Mouse (Mus musculus) kidney, embryonic 16.5 days (tissue): ENCODE data around the gene Cd9. TPM values are rescaled to one million over a fixed set of nuclear protein-coding genes. Genes with fewer than 3 reads are reported as not detected.
"Not testable (repeated sequence)": the region's sequence is repeated elsewhere in the genome, so short reads cannot be mapped to it uniquely, and the experiment has no call there.

Source experiments
- ATAC-seq: fragments of 200-750 bp; cut with Nextera tagmentation; 2 replicates; pipeline ENCODE4 v1.8.0; 2017; ENCODE audit warnings: moderate TSS enrichment; ENCODE audit not compliant: low FRiP score, low TSS enrichment
- H3K27ac ChIP-seq: fragments of 300-500 bp; sonication (generic); 2 replicates; pipeline ENCODE4 v1.5.1; 2014; ENCODE audit warnings: low read length
- H3K27me3 ChIP-seq: fragments of 300-500 bp; sonication (generic); 2 replicates; pipeline ENCODE4 v1.6.1; 2014; ENCODE audit warnings: low read length, control low read depth, mixed read lengths; ENCODE audit not compliant: insufficient read depth
- H3K36me3 ChIP-seq: fragments of 300-500 bp; sonication (generic); 2 replicates; pipeline ENCODE4 v1.6.1; 2014; ENCODE audit warnings: low read length, control low read depth, mixed read lengths; ENCODE audit not compliant: insufficient read depth
- H3K4me1 ChIP-seq: fragments of 300-500 bp; sonication (generic); 2 replicates; pipeline ENCODE4 v1.6.1; 2014; ENCODE audit warnings: low read length, control low read depth, mixed read lengths; ENCODE audit not compliant: insufficient read depth
- H3K4me2 ChIP-seq: fragments of 300-500 bp; sonication (generic); replicated peaks from 2 replicates; pipeline ENCODE4 v1.6.1; 2014; ENCODE audit warnings: low read depth, low read length
- H3K4me3 ChIP-seq: fragments of 300-500 bp; sonication (generic); 2 replicates; pipeline ENCODE4 v1.5.1; 2014; ENCODE audit warnings: mild to moderate bottlenecking, low read length
- H3K9ac ChIP-seq: fragments of 300-500 bp; sonication (generic); replicated peaks from 2 replicates; pipeline ENCODE4 v1.6.1; 2014; ENCODE audit warnings: low read length
- H3K9me3 ChIP-seq: fragments of 300-500 bp; sonication (generic); 2 replicates; pipeline ENCODE4 v1.6.1; 2016; ENCODE audit warnings: low read length, control low read depth
- WGBS: fragments of 180-500 bp; shearing (Covaris S2); extraction: QIAGEN DNeasy Blood & Tissue Kit; methylation state at CpG from one replicate; pipeline ENCODE4 v1.1.7; 2014; 5-methylcytosine and 5-hydroxymethylcytosine counted together
- polyA plus RNA-seq: library from polyadenylated mRNA; unstranded; fragments of >200 nt; fragmentation: Nextera tagmentation; extraction: Ambion mirVana; gene quantifications from 2 replicates; pipeline ENCODE4 v1.2.1, GENCODE M21; 2015

Gene Cd9
- polyA plus RNA-seq, 1 experiment from 2014 or later: 178 TPM

DNA sequence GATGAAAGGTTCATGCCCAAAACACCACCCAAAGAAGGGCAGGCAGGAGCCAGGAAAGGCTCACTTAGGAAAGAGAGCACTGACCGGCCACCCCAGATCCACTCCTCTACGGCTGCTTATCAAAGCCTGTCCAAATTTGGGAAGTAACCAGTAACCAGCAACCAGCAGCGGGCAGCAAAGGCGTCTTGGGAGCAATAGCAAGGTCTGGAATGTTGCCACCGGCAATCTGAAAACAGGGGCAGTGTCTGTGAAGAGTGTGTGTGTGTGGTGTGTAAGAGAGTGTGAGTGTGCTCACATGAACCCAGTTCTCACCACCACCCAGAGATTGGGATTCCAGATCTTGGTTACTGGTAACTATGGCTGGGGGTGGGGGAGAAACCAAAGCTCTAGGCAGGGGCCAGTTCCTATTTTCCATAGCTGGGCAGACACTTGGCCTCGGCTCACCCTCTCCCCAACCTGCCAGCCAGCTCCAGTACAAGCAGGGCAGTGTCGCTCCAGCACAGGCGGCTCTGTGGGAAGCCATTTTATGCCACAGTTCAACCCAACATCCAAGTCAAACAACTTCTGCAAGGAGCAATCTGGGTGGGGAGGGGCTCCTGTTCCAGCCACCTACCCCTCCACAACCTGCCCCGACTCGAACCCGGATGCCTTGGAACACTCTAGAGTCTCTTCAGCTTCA lies 4.6 kb downstream of the Cd9 start:
- no peak overlapping the region for H3K4me3 ChIP-seq
- H3K4me2 ChIP-seq: no peak overlapping the region
- peaks cover 36% of the 10 kb centered on the region for H3K4me1 ChIP-seq
- ATAC-seq: no peak
- no peaks in the 10 kb centered on the region for H3K36me3 ChIP-seq
- no peak overlapping the region for H3K9ac ChIP-seq
- H3K27me3 ChIP-seq: no peaks in the 10 kb centered on the region
- 75% methylated on average over 11 of the region's 11 CpGs for WGBS
- H3K9me3 ChIP-seq: no peaks in the 10 kb centered on the region
- H3K27ac ChIP-seq: no peak overlapping the region

DNA sequence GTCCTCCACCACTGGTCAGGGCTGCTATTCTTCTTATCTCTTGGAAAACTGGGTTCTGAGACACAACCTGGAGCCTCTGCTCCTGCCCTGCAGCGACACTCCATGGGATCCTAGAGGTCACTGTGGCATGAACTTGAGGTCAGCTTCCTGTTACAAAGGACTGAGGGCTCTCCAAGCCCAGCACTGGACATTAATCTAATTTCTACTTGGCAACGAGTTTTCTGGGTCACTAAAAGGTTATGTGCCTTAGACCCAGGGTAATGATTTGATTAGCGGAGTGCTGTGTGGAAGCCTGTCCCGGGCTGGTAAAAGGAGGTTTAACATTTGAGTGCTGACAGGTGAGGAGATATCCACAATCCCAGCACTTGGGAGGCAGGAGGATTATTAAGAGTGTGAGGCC lies 9.0 kb downstream of the Cd9 start:
- no peak for ATAC-seq
- no peak overlapping the region for H3K9ac ChIP-seq
- H3K4me1 ChIP-seq: peaks cover 44% of the 10 kb centered on the region
- H3K27ac ChIP-seq: no peak overlapping the region
- H3K36me3 ChIP-seq: no peaks in the 10 kb centered on the region
- H3K27me3 ChIP-seq: no peaks in the 10 kb centered on the region
- no peak overlapping the region for H3K4me2 ChIP-seq
- no peak overlapping the region for H3K4me3 ChIP-seq
- no peaks in the 10 kb centered on the region for H3K9me3 ChIP-seq
- WGBS: 25% methylated on average over 4 of the region's 4 CpGs

DNA sequence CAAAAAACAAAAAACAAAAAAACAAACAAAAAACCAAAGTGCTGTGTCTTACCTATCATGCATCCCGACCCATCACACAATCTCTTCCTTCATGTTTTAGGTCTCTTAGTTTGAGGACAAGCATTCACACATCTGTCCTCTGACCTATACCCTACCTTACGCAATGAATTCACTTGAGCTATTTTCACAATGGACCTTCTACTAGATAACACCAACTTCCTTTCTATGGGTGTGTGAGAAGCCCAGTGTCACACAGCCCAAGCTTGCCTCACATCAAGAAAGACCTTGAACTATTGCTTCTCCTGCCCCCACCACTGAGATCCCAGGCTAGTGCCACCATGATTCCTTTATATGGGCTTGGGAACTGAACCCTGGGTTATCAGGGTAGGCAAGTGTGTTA lies 9.9 kb downstream of the Cd9 start:
- 88% methylated on average over 2 of the region's 2 CpGs for WGBS
- ATAC-seq: no peak
- H3K9me3 ChIP-seq: no peaks in the 10 kb centered on the region
- no peak overlapping the region for H3K4me3 ChIP-seq
- no peaks in the 10 kb centered on the region for H3K27me3 ChIP-seq
- no peak overlapping the region for H3K4me2 ChIP-seq
- H3K4me1 ChIP-seq: peaks cover 52% of the 10 kb centered on the region
- no peak overlapping the region for H3K27ac ChIP-seq
- no peaks in the 10 kb centered on the region for H3K36me3 ChIP-seq
- no peak overlapping the region for H3K9ac ChIP-seq

DNA sequence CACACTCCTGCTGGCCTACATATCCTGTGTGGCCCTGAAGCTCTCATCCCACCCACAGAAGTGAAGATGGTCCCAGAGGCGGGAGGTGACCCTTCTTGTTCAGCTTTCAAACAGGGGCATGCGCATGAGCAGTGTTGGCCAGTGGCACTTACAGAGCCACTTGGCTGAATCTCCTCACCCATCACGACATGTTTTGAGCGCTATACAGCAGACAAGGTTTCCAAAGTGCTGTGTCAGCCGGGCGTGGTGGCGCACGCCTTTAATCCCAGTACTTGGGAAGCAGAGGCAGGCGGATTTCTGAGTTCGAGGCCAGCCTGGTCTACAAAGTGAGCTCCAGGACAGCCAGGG lies 10.3 kb downstream of the Cd9 start:
- not testable (repeated sequence) for H3K9me3 ChIP-seq, H3K27ac ChIP-seq, H3K9ac ChIP-seq, H3K36me3 ChIP-seq, H3K27me3 ChIP-seq, ATAC-seq, H3K4me2 ChIP-seq, H3K4me3 ChIP-seq
- H3K4me1 ChIP-seq: peaks cover 50% of the 10 kb centered on the region
- 93% methylated on average over 10 of the region's 10 CpGs for WGBS

DNA sequence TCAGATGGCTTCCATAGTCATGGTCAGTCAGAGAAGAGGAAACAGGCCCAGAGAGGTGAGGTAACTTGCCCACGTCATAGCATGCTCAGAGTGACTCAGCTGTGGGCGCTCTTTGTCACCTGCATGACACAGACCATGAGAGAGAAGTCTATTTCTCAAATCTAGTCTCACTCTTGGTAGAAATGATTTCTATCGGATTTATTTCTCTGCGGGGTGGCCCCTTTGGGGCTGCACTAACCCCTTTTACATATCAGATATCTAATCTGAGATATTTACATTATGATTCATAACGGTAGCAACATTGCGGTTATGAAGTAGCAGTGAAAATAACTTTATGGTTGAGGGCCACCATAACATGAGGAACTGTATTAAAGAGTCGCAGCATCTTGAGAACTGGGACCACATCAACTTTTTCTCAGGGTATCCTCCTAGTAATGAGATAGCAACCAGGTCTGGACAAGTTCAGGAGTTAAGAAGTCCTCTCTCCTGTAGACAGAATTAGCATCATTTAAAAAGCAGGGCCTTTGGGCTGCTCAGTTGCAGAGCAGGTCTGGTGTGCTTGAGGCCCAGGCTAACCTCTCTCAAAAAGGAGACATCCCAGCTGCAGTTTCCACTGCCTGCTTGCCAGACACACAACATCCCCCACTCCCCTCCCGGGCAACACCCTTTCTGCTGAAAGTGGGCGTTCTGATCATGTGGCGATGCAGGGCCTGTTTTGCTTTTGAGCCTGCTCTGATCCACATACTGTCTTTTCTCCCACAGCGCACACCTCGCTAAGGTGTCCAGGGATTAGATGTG lies 10.9 kb downstream of the Cd9 start:
- Histone ChIP-seq H3K4me1 (peaks cover 51% of the 10 kb centered on the region), H3K4me3 (no peak overlapping the region)
- 77% methylated on average over 12 of the region's 12 CpGs for WGBS

DNA sequence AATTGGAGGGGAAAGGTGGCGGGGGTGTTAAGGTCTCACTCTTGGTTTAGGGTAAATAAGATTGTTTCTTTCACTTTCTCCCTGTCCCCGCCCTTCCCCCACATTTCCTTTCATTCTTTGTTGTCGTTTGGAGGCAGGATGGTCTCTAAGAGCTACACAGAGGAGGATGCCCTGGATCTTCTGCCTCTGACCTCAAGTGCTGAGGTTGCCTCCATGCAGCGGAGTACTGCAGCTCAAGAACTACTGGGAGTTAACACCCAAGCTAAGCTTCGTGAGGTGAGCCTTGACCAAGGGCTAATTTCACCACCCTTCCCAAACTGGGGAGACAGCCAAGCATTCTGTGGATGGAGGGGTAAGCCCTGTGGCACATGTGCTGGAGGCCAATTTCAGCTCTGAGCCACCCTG lies 12.2 kb downstream of the Cd9 start:
- 48% methylated on average over 5 of the region's 5 CpGs for WGBS
- no peak overlapping the region for H3K9ac ChIP-seq
- H3K4me1 ChIP-seq: peaks cover 64% of the 10 kb centered on the region
- no peak overlapping the region for H3K4me2 ChIP-seq
- H3K36me3 ChIP-seq: no peaks in the 10 kb centered on the region
- no peaks in the 10 kb centered on the region for H3K9me3 ChIP-seq
- H3K4me3 ChIP-seq: no peak overlapping the region
- no peaks in the 10 kb centered on the region for H3K27me3 ChIP-seq
- ATAC-seq: no peak
- peak overlapping the region; percentile 89; the same call in 1 of the 2 replicates for H3K27ac ChIP-seq

More for the DNA sequence above, 10.9 kb downstream of the Cd9 start:
- Histone ChIP-seq H3K36me3 (no peaks in the 10 kb centered on the region), H3K27ac (no peak overlapping the region), H3K4me2 (no peak overlapping the region), H3K27me3 (no peaks in the 10 kb centered on the region), H3K9ac (no peak overlapping the region), H3K9me3 (no peaks in the 10 kb centered on the region)
- no peak for ATAC-seq

DNA sequence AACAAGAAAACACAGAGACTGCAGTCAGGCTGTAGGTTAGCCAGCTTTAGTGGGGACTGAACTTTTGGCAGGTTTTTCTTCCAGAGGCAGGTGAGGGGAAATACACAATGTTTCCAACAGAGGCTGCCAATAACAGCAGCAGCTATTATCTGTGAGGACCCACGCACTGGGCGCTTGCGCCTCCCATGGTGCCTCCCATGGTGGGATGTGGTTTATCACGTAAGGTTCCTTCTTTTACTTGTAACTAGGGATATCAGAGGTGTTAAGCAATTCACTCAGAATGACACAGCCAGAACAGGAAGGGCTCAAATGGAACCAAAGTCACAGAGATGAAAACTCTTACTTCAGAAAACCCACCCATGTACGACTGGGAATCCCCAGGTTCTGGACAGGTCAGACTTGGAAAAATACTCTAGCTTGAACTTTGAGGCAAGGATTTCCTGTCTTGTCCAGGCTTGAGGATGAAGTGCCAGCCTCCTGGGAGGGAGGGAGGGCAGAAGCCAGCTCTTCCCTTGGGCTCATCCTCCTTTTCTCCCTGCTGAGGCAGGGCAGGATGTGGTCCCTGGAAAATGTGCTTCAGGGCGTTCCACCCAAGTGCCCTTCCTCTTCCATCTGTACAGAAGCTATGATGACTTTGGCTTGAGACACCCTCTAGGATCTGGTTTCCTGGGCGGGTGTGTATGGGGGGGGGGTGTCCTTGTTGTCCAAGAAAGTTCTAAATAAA lies 12.8 kb downstream of the Cd9 start:
- H3K9ac ChIP-seq: no peak overlapping the region
- peak; percentile 35; the same call in 1 of the 2 replicates for ATAC-seq
- peak overlapping the region; percentile 89 for H3K27ac ChIP-seq
- no peaks in the 10 kb centered on the region for H3K9me3 ChIP-seq
- peaks cover 70% of the 10 kb centered on the region for H3K4me1 ChIP-seq
- H3K4me3 ChIP-seq: no peak overlapping the region
- no peaks in the 10 kb centered on the region for H3K36me3 ChIP-seq
- no peak overlapping the region for H3K4me2 ChIP-seq
- 37% methylated on average over 7 of the region's 7 CpGs for WGBS
- H3K27me3 ChIP-seq: no peaks in the 10 kb centered on the region

DNA sequence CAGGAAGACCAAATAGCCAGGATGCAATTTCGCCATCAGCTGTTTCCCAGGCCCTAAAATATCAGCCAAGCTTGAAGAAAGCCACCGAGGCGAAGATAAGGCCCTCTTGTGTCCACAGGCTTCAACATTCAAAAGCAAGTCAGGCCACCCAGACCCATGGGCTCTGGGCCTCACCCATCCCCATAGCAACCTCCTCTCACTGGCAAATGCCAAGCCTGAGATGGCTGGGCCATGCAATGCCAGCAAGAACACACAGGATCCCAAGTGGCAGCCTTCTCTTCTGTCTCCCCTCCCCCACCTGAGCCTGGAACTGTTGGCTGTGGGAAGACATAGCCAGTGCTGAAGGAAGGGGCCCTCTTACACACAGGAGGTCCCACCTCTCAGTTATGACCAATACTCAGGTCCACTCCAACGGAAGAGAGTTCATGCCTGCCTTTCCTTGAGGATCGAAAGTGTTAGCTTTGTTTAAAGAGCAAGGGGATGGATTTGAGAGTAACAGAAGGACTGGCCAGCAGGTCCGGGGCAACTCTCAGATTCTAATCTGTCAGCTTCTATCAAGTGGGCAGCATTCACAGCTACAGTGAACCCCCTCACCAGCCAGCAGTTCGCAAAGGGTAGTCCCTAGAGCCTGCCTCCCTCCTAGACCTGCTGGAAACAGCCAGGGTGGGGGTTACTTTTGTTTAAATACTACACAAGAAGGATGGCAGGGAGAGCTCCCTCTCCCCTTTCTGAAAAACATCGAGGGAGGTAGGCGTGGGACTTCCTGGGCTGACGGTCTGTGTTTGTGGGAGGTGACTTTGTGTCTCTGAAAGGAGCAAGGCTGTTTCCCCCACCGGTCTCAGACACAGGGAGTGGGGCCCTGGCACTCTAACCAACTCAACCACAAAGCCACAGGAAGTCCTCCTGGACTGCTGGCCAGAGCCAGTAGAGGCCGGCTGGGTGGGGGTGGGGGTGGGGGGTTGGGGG lies 13.9 kb downstream of the Cd9 start:
- no peaks in the 10 kb centered on the region for H3K27me3 ChIP-seq
- H3K9ac ChIP-seq: peak overlapping the region; percentile 20; the same call in 1 of the 2 replicates
- peak; percentile 52; the same call in 1 of the 2 replicates for ATAC-seq
- 25% methylated on average over 12 of the region's 12 CpGs for WGBS
- no peak overlapping the region for H3K4me3 ChIP-seq
- peaks cover 82% of the 10 kb centered on the region for H3K4me1 ChIP-seq
- H3K27ac ChIP-seq: peak overlapping the region; percentile 89
- peak overlapping the region; percentile 28 for H3K4me2 ChIP-seq
- no peaks in the 10 kb centered on the region for H3K36me3 ChIP-seq
- H3K9me3 ChIP-seq: no peaks in the 10 kb centered on the region

DNA sequence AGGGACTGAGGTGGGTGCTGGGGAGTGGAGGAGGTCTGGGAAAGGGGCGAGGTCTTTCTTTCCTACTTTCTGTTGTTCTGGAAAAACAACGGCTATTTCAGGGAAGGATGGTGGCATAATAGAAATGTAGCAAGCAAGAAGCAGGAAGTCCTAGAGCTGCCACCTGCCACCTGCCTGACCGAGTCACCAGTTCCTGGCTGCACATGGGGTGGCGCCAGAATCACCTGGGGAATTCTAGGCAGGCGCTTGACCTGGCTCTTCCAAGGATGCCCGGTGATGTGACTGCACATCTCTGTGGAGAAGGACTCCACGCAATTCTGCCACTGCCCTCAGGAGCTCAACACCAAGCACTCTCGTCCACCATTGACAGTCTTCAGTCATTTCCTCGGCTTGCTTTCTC lies 15.2 kb downstream of the Cd9 start:
- Histone ChIP-seq H3K27ac (0 out of 2 replicates have a peak overlapping the region, but pooled peaks have one; percentile 31), H3K9me3 (no peaks in the 10 kb centered on the region), H3K4me2 (no peak overlapping the region), H3K9ac (no peak overlapping the region), H3K36me3 (no peaks in the 10 kb centered on the region), H3K4me3 (no peak overlapping the region), H3K4me1 (peaks cover 90% of the 10 kb centered on the region), H3K27me3 (no peaks in the 10 kb centered on the region)
- no peak for ATAC-seq
- WGBS: 81% methylated on average over 9 of the region's 9 CpGs
